Mouse (Mus musculus): ENCODE results near the gene Hopx. TPM values are rescaled to one million over a fixed set of nuclear protein-coding genes. Genes with fewer than 3 reads are reported as not detected.

Gene Hopx
- total and polyA plus RNA-seq, 3 experiments = 26.8 to 43.4 TPM; not detected in 1

DNA sequence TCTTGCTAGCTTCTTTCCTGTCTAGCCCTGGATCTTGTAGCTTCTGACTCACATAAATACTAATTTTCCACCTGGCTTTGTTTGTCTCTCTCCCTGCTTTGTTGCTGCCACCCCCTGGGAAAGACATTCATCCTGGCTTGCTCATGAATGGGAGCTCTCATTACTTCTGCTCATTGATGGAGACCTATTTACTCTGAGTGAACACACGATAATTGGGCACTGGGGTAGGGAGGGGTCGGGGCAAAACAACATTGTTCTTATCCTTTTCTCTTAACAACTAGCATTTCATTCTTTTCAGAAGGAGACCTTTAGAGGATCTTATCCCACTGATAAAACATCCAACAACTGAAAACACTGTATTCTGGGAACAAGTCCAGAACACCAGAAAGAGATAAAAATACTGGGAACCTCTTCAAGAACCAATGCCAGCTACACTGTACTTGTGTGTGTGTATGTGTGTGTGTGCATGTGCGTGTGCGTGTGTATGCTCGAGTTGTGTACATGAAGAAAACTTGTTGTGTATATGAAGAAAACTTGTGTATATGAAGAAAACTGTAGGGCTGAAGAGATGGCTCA, 24.3 kb downstream of the Hopx start (continued):
- TF ChIP-seq KAT2A (conservative IDR thresholded peaks at IDR 0.05; ENCODE audit: low read depth, low read length) = no peak; the same call in 1 of the 2 replicates

DNA sequence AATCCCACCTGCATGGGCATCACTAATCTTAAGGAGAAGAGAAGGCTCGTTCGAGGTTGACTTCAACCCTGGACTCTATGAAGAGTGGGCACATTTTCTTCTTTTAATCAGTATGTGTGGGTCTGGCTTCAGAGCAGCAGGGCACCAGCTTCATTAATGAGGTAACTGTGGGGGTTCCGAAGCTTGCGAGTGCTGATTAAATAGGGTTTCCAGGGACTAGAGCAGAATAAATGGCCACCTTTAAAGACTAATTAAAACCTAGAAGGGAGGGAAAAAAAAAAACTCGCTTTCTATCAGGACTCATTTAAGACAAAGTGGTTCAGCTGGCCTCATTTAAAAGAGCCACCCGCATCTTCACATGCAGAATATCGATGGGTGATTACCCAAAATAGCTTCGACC, 25.0 kb downstream of the Hopx start:
- no peak for DNase-seq (ENCODE audit: low read depth, low spot score)
- Histone ChIP-seq H3K79me2 (ENCODE audit: control insufficient read depth, insufficient read depth, low read length, poor library complexity) (peaks cover 4% of the 10 kb centered on the region; the same call in 1 of the 2 replicates), H3K27ac (ENCODE audit: control insufficient read depth, low read depth, low read length) (no peak overlapping the region), H3K9me3 (replicated peaks; ENCODE audit: insufficient read depth, low read length) (no peaks in the 10 kb centered on the region), H3K36me3 (ENCODE audit: control insufficient read depth in 1 of 2, insufficient read depth in 2 of 2, low read length in 2 of 2) (peaks cover 0 to 39% of the 10 kb centered on the region in 2 experiments; a peak in 2 of 4 replicates), H3K27me3 (ENCODE audit: control insufficient read depth in 1 of 2, insufficient read depth in 2 of 2, low read length in 2 of 2) (no peaks in the 10 kb centered on the region), H3K4me1 (ENCODE audit: control insufficient read depth in 1 of 2, insufficient read depth in 2 of 2, low read length in 2 of 2) (peaks cover 26 to 44% of the 10 kb centered on the region in 2 experiments), H3K4me3 (ENCODE audit: control insufficient read depth in 1 of 2, insufficient read depth in 1 of 2, low read depth in 2 of 2, low read length in 2 of 2) (no peak overlapping the region), H3K9ac (ENCODE audit: control insufficient read depth, low read depth, low read length, poor library complexity, severe bottlenecking) (no peak overlapping the region)
- no peak for TF ChIP-seq SIN3A (IDR thresholded peaks at IDR 0.05; ENCODE audit: low read length)
- TF ChIP-seq MYC (IDR thresholded peaks at IDR 0.05; ENCODE audit: low read depth, low read length) = no peak
- TF ChIP-seq GATA1 (IDR thresholded peaks at IDR 0.05; ENCODE audit: low read depth, low read length) = no peak
- no peak for TF ChIP-seq CHD1 (IDR thresholded peaks at IDR 0.05; ENCODE audit: low read depth, low read length)
- no peak for TF ChIP-seq CHD2 (IDR thresholded peaks at IDR 0.05; ENCODE audit: low read length)
- no peak for TF ChIP-seq MEF2A (IDR thresholded peaks at IDR 0.05; ENCODE audit: extremely low read depth, insufficient replicate concordance, low read depth, low read length, poor library complexity, severe bottlenecking)
- no peak for TF ChIP-seq RAD21 (IDR thresholded peaks at IDR 0.05; ENCODE audit: low read depth, low read length)
- TF ChIP-seq BHLHE40 (IDR thresholded peaks at IDR 0.05; ENCODE audit: borderline replicate concordance, low read depth, low read length) = no peak
- TF ChIP-seq SMC3 (IDR thresholded peaks at IDR 0.05; ENCODE audit: low read depth, low read length) = no peak

DNA sequence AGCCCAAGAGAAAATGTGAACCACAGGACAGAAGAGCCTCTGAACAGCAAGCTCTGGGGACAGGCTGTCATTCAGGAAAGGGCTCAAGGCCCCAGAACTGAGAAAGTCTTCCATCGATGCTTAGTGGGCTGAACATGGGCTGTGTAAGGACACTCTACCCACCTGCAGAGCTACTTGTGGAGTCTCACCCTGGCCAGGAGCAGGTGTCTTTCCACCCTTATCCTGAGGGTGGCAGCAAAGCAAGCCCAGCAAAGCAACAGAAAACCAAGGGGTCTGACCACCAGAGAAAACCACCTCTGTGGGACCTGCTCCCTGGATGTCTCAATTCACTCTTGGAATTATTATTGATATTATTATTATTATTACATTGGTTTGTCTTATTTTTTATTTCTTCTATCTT, 25.6 kb downstream of the Hopx start:
- Histone ChIP-seq H3K4me1 (ENCODE audit: control insufficient read depth in 1 of 2, insufficient read depth in 2 of 2, low read length in 2 of 2) (peaks cover 26 to 44% of the 10 kb centered on the region in 2 experiments), H3K27me3 (ENCODE audit: control insufficient read depth in 1 of 2, insufficient read depth in 2 of 2, low read length in 2 of 2) (no peaks in the 10 kb centered on the region)
- DNase-seq (ENCODE audit: low read depth, low spot score) = peak; percentile 77

More for the DNA sequence above, 25.6 kb downstream of the Hopx start:
- H3K36me3 ChIP-seq (ENCODE audit: control insufficient read depth in 1 of 2, insufficient read depth in 2 of 2, low read length in 2 of 2) = peaks cover 0 to 39% of the 10 kb centered on the region in 2 experiments; a peak in 2 of 4 replicates
- H3K27ac ChIP-seq (ENCODE audit: control insufficient read depth, low read depth, low read length) = no peak overlapping the region
- no peak overlapping the region for H3K4me3 ChIP-seq (ENCODE audit: control insufficient read depth in 1 of 2, insufficient read depth in 1 of 2, low read depth in 2 of 2, low read length in 2 of 2)
- H3K9me3 ChIP-seq (replicated peaks; ENCODE audit: insufficient read depth, low read length) = no peaks in the 10 kb centered on the region
- H3K79me2 ChIP-seq (ENCODE audit: control insufficient read depth, insufficient read depth, low read length, poor library complexity) = peaks cover 2% of the 10 kb centered on the region; the same call in 1 of the 2 replicates
- H3K9ac ChIP-seq (ENCODE audit: control insufficient read depth, low read depth, low read length, poor library complexity, severe bottlenecking) = no peak overlapping the region
- TF ChIP-seq ZC3H11A (IDR thresholded peaks at IDR 0.05; ENCODE audit: low read depth, low read length) (peak; percentile 83), NELFE (IDR thresholded peaks at IDR 0.05; ENCODE audit: low read depth, low read length) (no peak), SMC3 (IDR thresholded peaks at IDR 0.05; ENCODE audit: low read depth, low read length) (peak; percentile 89), CHD2 (IDR thresholded peaks at IDR 0.05; ENCODE audit: low read length) (no peak), POLR2AphosphoS2 (IDR thresholded peaks at IDR 0.05; ENCODE audit: low read length) (no peak), MAX (IDR thresholded peaks at IDR 0.05; ENCODE audit: low read length) (no peak), USF2 (IDR thresholded peaks at IDR 0.05; ENCODE audit: borderline replicate concordance in 1 of 2, insufficient read depth in 1 of 2, low read depth in 1 of 2, low read length in 2 of 2) (no peak), CTCF (IDR thresholded peaks at IDR 0.05 in 2 of 3, conservative IDR thresholded peaks at IDR 0.05 in 1 of 3; ENCODE audit: control insufficient read depth in 1 of 3, insufficient read depth in 1 of 3, low read depth in 2 of 3, low read length in 3 of 3, poor library complexity in 1 of 3, severe bottlenecking in 1 of 3) (peak; percentile 86 to 92 (median 89)), EP300 (IDR thresholded peaks at IDR 0.05; ENCODE audit: low read depth in 1 of 2, low read length in 2 of 2) (no peak), POLR2A (IDR thresholded peaks at IDR 0.05; ENCODE audit: control insufficient read depth in 1 of 2, insufficient read depth in 1 of 2, low read depth in 1 of 2, low read length in 2 of 2, poor library complexity in 1 of 2) (no peak), MEF2A (IDR thresholded peaks at IDR 0.05; ENCODE audit: extremely low read depth, insufficient replicate concordance, low read depth, low read length, poor library complexity, severe bottlenecking) (no peak), RAD21 (IDR thresholded peaks at IDR 0.05; ENCODE audit: low read depth, low read length) (peak; percentile 81), GATA1 (IDR thresholded peaks at IDR 0.05; ENCODE audit: low read depth, low read length) (no peak), ELF1 (IDR thresholded peaks at IDR 0.05; ENCODE audit: low read depth, low read length) (no peak)
